Mouse (Mus musculus): ENCODE results near the gene Fam234a.

DNA sequence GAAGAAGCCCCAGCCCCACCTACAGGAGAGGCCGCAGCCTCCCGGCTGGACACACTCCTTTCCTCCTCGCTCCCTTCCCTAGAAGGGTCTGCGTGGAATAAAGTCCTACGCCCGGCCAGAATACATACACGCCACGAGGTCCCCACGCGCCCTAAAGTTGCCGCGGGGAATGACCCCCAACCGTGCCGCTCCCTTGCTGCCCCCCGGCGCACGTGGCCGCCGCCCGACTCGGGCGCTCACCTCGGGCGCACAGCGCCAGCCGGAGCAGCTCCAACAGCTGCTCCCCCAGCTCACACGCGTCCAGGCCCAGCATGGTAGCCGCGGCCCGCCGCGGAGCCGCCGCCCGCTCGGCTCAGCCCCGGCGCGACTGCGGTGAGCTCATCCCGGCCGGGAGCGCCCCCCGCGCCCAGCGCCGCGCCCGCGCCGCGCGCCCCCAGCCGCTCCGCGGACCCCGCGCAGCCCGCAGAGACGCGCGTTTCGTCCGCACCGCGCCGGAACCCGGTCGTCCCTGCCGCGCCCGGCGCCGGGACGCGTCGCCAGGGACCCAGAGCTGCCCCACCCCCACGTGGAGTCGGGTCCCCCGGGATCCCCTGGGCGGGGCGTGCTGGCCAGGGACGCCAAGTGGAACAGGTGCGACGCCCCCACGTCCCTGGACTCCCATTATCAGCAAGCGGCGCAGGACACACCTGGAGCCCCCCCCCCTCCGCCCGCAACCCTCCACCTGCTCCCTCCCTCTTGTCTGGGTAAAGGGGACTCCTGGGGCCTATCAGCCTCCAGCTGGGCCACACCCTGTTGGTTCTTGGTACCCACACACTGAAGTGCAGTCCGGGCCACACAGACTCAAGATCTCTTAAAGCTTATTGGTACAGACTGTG is 43.0 kb downstream of the Fam234a start:
- TF ChIP-seq HCFC1 (IDR thresholded peaks at IDR 0.05; ENCODE audit: borderline replicate concordance, insufficient read depth, low read length) = no peak
- no peak for TF ChIP-seq ZC3H11A (IDR thresholded peaks at IDR 0.05; ENCODE audit: borderline replicate concordance, low read depth, low read length)
- no peak for TF ChIP-seq MAFK (IDR thresholded peaks at IDR 0.05; ENCODE audit: insufficient read depth, low read depth, low read length)
